Mouse (Mus musculus) gastrocnemius, adult 18-20 months (tissue): ENCODE measurements at regions not wholly inside any gene's neighbourhood (a gene's known extent, or its start where the extent isn't known, plus 50 kb on each side); places are given as distances from the start of the nearest gene placed in this dataset. TPM values are rescaled to one million over a fixed set of nuclear protein-coding genes. Genes with fewer than 3 reads are reported as not detected.

Experiments used
- microRNA-seq: library from miRNA; unstranded; fragments of <30 nt; microRNA quantifications from one replicate; pipeline ENCODE4 v1.2.0, GENCODE M21; 2021

Small RNA genes lying in the stretch of these regions (microRNA-seq; reads per million reads assigned to microRNA genes)
- gene Mir6343: not detected
